Mouse (Mus musculus) ovary, postnatal 10 days (tissue): ENCODE data around the gene Akr1a1.
A peak's percentile ranks its signal among the peaks of the same experiment; 100 is the strongest.

Experiments used
- DNase-seq: peaks from one replicate; pipeline ENCODE4 v3.0.0; 2022; ENCODE audit warnings: low spot score

Gene Akr1a1

GRCm38 (mm10) chr4:116659474-116659873 is 8.0 kb upstream of the Akr1a1 start:
- no peak for DNase-seq

- no peak for DNase-seq
Measured at GRCm38 (mm10) chr4:116657971-116658370, 6.5 kb upstream of the Akr1a1 start.

- no peak for DNase-seq
Measured at GRCm38 (mm10) chr4:116655658-116656057, 4.2 kb upstream of the Akr1a1 start.

GRCm38 (mm10) chr4:116655100-116655499 is 3.6 kb upstream of the Akr1a1 start:
- no peak for DNase-seq

- DNase-seq: no peak
Measured at GRCm38 (mm10) chr4:116653228-116653627, 1.7 kb upstream of the Akr1a1 start.

GRCm38 (mm10) chr4:116651797-116652135 is 286 bp upstream of the Akr1a1 start:
- DNase-seq: no peak

- DNase-seq: no peak
Measured at GRCm38 (mm10) chr4:116650365-116650764, 1.1 kb downstream of the Akr1a1 start.

GRCm38 (mm10) chr4:116649411-116649810 is 2.1 kb downstream of the Akr1a1 start:
- no peak for DNase-seq

GRCm38 (mm10) chr4:116645624-116646023 is 5.9 kb downstream of the Akr1a1 start:
- DNase-seq: no peak

- no peak for DNase-seq
Measured at GRCm38 (mm10) chr4:116644326-116644725, 7.2 kb downstream of the Akr1a1 start.

GRCm38 (mm10) chr4:116642071-116642470 is 9.4 kb downstream of the Akr1a1 start:
- no peak for DNase-seq

- no peak for DNase-seq
Measured at GRCm38 (mm10) chr4:116638821-116639220, 12.7 kb downstream of the Akr1a1 start.

GRCm38 (mm10) chr4:116635197-116635596 is 16.3 kb downstream of the Akr1a1 start:
- no peak for DNase-seq

- DNase-seq: peak; percentile 42
Measured at GRCm38 (mm10) chr4:116627722-116628662, 23.5 kb downstream of the Akr1a1 start, which contains the start of gene Nasp. TSS of gene Nasp (minus strand) at chr4:116627941.

- no peak for DNase-seq
Measured at GRCm38 (mm10) chr4:116627359-116627716, 24.1 kb downstream of the Akr1a1 start.

- peak; percentile 71 for DNase-seq
Measured at GRCm38 (mm10) chr4:116626658-116627358, 24.7 kb downstream of the Akr1a1 start.

- DNase-seq: no peak
Measured at GRCm38 (mm10) chr4:116624831-116625230, 26.6 kb downstream of the Akr1a1 start.

GRCm38 (mm10) chr4:116615237-116615636 is 36.2 kb downstream of the Akr1a1 start:
- DNase-seq: no peak

GRCm38 (mm10) chr4:116612621-116613020 is 38.9 kb downstream of the Akr1a1 start:
- no peak for DNase-seq

- peak; percentile 59 for DNase-seq
Measured at GRCm38 (mm10) chr4:116596978-116597881, 54.2 kb downstream of the Akr1a1 start.

- no peak for DNase-seq
Measured at GRCm38 (mm10) chr4:116596379-116596778, 55.1 kb downstream of the Akr1a1 start, which contains the start of gene Ccdc17. TSS of gene Ccdc17 (plus strand) at chr4:116596654.

- DNase-seq: no peak
Measured at GRCm38 (mm10) chr4:116595793-116596192, 55.7 kb downstream of the Akr1a1 start.
